Mouse (Mus musculus): ENCODE results near the gene Gm21887. TPM values are rescaled to one million over a fixed set of nuclear protein-coding genes. Genes with fewer than 3 reads are reported as not detected.
"Not testable (repeated sequence)": the region's sequence is repeated elsewhere in the genome, so short reads cannot be mapped to it uniquely, and the experiment has no call there.

Gene Gm21887
- polyA plus RNA-seq, 1 experiment from 2014 or later: 91.3 TPM

- 30% methylated on average over 2 of the region's 2 CpGs for WGBS
- H3K9me3 ChIP-seq (ENCODE audit: control insufficient read depth, low read length); H3K4me2 ChIP-seq (ENCODE audit: low read length); ATAC-seq; H3K9ac ChIP-seq (ENCODE audit: low read depth, low read length); H3K36me3 ChIP-seq (ENCODE audit: control insufficient read depth, insufficient read depth, low read length); H3K4me1 ChIP-seq (ENCODE audit: control insufficient read depth, insufficient read depth, low read depth, low read length); H3K27me3 ChIP-seq (replicated peaks; ENCODE audit: control insufficient read depth, insufficient read depth, low read length); H3K27ac ChIP-seq (ENCODE audit: low read depth, low read length); H3K4me3 ChIP-seq (ENCODE audit: low read length): not testable (repeated sequence)
These were observed 14.4 kb upstream of the Gm21887 start for GRCm38 (mm10) chrX:169994866-169995711.

GRCm38 (mm10) chrX:169995909-169996521 is 13.4 kb upstream of the Gm21887 start:
- not testable (repeated sequence) for H3K27me3 ChIP-seq (replicated peaks; ENCODE audit: control insufficient read depth, insufficient read depth, low read length); H3K4me2 ChIP-seq (ENCODE audit: low read length); H3K36me3 ChIP-seq (ENCODE audit: control insufficient read depth, insufficient read depth, low read length); H3K4me1 ChIP-seq (ENCODE audit: control insufficient read depth, insufficient read depth, low read depth, low read length); H3K9me3 ChIP-seq (ENCODE audit: control insufficient read depth, low read length); H3K27ac ChIP-seq (ENCODE audit: low read depth, low read length); H3K9ac ChIP-seq (ENCODE audit: low read depth, low read length); H3K4me3 ChIP-seq (ENCODE audit: low read length); ATAC-seq
- WGBS: no CpG with 5 or more reads among the region's 17 CpGs

- WGBS: no CpG with 5 or more reads among the region's 46 CpGs
- not testable (repeated sequence) for ATAC-seq; H3K4me2 ChIP-seq (ENCODE audit: low read length); H3K27ac ChIP-seq (ENCODE audit: low read depth, low read length); H3K9me3 ChIP-seq (ENCODE audit: control insufficient read depth, low read length); H3K4me3 ChIP-seq (ENCODE audit: low read length); H3K9ac ChIP-seq (ENCODE audit: low read depth, low read length); H3K27me3 ChIP-seq (replicated peaks; ENCODE audit: control insufficient read depth, insufficient read depth, low read length); H3K4me1 ChIP-seq (ENCODE audit: control insufficient read depth, insufficient read depth, low read depth, low read length); H3K36me3 ChIP-seq (ENCODE audit: control insufficient read depth, insufficient read depth, low read length)
These were observed 12.5 kb upstream of the Gm21887 start for GRCm38 (mm10) chrX:169996926-169997325.

- 13% methylated on average over 19 of the region's 40 CpGs for whole genome bisulfite sequencing
These were observed 12.0 kb upstream of the Gm21887 start for GRCm38 (mm10) chrX:169997456-169997853.

GRCm38 (mm10) chrX:169997854-169998456 is 11.5 kb upstream of the Gm21887 start:
- not testable (repeated sequence) for H3K4me1 ChIP-seq (ENCODE audit: control insufficient read depth, insufficient read depth, low read depth, low read length); H3K9me3 ChIP-seq (ENCODE audit: control insufficient read depth, low read length); H3K36me3 ChIP-seq (ENCODE audit: control insufficient read depth, insufficient read depth, low read length); H3K27me3 ChIP-seq (replicated peaks; ENCODE audit: control insufficient read depth, insufficient read depth, low read length)
- peak overlapping the region; percentile 54 for H3K27ac ChIP-seq (ENCODE audit: low read depth, low read length)
- H3K4me3 ChIP-seq (ENCODE audit: low read length): peak overlapping the region; percentile 41
- H3K4me2 ChIP-seq (ENCODE audit: low read length): peak overlapping the region; percentile 62
- ATAC-seq: peak; percentile 90
- WGBS: 8% methylated on average over 8 of the region's 37 CpGs
- H3K9ac ChIP-seq (ENCODE audit: low read depth, low read length): peak overlapping the region; percentile 57

More at GRCm38 (mm10) chrX:169997456-169997853, 12.0 kb upstream of the Gm21887 start:
- H3K9ac ChIP-seq (ENCODE audit: low read depth, low read length): peak overlapping the region; percentile 57
- H3K4me2 ChIP-seq (ENCODE audit: low read length): peak overlapping the region; percentile 62
- not testable (repeated sequence) for H3K27me3 ChIP-seq (replicated peaks; ENCODE audit: control insufficient read depth, insufficient read depth, low read length); H3K36me3 ChIP-seq (ENCODE audit: control insufficient read depth, insufficient read depth, low read length); ATAC-seq; H3K9me3 ChIP-seq (ENCODE audit: control insufficient read depth, low read length); H3K4me1 ChIP-seq (ENCODE audit: control insufficient read depth, insufficient read depth, low read depth, low read length)
- peak overlapping the region; percentile 54 for H3K27ac ChIP-seq (ENCODE audit: low read depth, low read length)
- H3K4me3 ChIP-seq (ENCODE audit: low read length): peak overlapping the region; percentile 41

GRCm38 (mm10) chrX:169998559-169999219 is 10.8 kb upstream of the Gm21887 start:
- not testable (repeated sequence) for H3K9ac ChIP-seq (ENCODE audit: low read depth, low read length); H3K4me3 ChIP-seq (ENCODE audit: low read length); H3K9me3 ChIP-seq (ENCODE audit: control insufficient read depth, low read length); H3K36me3 ChIP-seq (ENCODE audit: control insufficient read depth, insufficient read depth, low read length); H3K4me2 ChIP-seq (ENCODE audit: low read length); H3K27me3 ChIP-seq (replicated peaks; ENCODE audit: control insufficient read depth, insufficient read depth, low read length); H3K27ac ChIP-seq (ENCODE audit: low read depth, low read length); H3K4me1 ChIP-seq (ENCODE audit: control insufficient read depth, insufficient read depth, low read depth, low read length); ATAC-seq
- 25% methylated on average over 1 of the region's 4 CpGs for WGBS

DNA sequence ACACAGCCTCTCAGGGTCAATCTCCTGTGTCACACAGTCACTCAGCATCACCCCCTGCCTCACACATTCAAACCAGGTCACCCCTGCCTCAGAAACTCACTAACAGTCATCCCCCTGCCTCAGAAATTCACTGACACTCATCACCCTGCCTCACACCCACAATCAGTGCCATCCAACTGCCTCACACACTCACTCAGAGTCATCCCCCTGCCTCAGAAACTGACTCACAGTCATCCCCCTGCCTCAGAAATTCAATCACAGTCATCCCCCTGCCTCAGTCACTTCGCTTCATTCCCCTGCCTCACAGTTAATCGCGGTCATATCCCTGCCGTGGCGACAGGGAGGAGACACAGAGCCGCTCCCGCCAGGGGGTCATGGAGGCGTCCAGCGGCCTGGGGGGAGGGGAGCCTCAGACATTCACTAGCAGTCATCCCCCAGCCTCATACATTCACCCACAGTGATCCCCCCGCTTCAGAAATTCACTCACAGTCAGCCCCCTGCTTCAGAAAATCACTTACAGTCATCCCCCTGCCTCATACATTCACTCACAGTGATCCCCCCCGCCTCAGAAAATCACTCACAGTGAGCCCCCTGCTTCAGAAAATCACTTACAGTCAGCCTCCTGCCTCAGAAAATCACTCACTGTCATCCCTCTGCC is 10.1 kb upstream of the Gm21887 start:
- 53% methylated on average over 5 of the region's 11 CpGs for WGBS

GRCm38 (mm10) chrX:169999912-170000641 is 9.4 kb upstream of the Gm21887 start:
- WGBS: no CpG with 5 or more reads among the region's 3 CpGs
- not testable (repeated sequence) for H3K36me3 ChIP-seq (ENCODE audit: control insufficient read depth, insufficient read depth, low read length); H3K4me3 ChIP-seq (ENCODE audit: low read length); ATAC-seq; H3K9me3 ChIP-seq (ENCODE audit: control insufficient read depth, low read length); H3K9ac ChIP-seq (ENCODE audit: low read depth, low read length); H3K4me1 ChIP-seq (ENCODE audit: control insufficient read depth, insufficient read depth, low read depth, low read length); H3K27me3 ChIP-seq (replicated peaks; ENCODE audit: control insufficient read depth, insufficient read depth, low read length); H3K27ac ChIP-seq (ENCODE audit: low read depth, low read length); H3K4me2 ChIP-seq (ENCODE audit: low read length)

More for the DNA sequence above, 10.1 kb upstream of the Gm21887 start:
- H3K9me3 ChIP-seq (ENCODE audit: control insufficient read depth, low read length); H3K4me3 ChIP-seq (ENCODE audit: low read length); H3K9ac ChIP-seq (ENCODE audit: low read depth, low read length); H3K27ac ChIP-seq (ENCODE audit: low read depth, low read length); H3K27me3 ChIP-seq (replicated peaks; ENCODE audit: control insufficient read depth, insufficient read depth, low read length); H3K4me1 ChIP-seq (ENCODE audit: control insufficient read depth, insufficient read depth, low read depth, low read length); H3K36me3 ChIP-seq (ENCODE audit: control insufficient read depth, insufficient read depth, low read length); H3K4me2 ChIP-seq (ENCODE audit: low read length): not testable (repeated sequence)
- ATAC-seq: 0 out of 2 replicates have a peak, but pooled peaks have one; percentile 29
